Mouse (Mus musculus) MEL (cell line): ENCODE measurements at regions not wholly inside any gene's neighbourhood (a gene's known extent, or its start where the extent isn't known, plus 50 kb on each side); places are given as distances from the start of the nearest gene placed in this dataset.

ENCODE experiments used
- DNase-seq: peaks from one replicate; pipeline ENCODE4 v3.0.0; 2011; ENCODE audit warnings: low read depth, low spot score
- H3K27ac ChIP-seq: 2 replicates; pipeline ENCODE4 v1.5.1; 2012; ENCODE audit warnings: low read depth, mild to moderate bottlenecking, control low read depth, low read length, moderate library complexity; ENCODE audit not compliant: control insufficient read depth
- H3K27me3 ChIP-seq, 2 experiments: fragments of 150-350 bp in 1 of 2; sonication (generic) in 1 of 2; 2 replicates each; pipeline ENCODE4 v1.6.1; 2012; ENCODE audit warnings: low read length in 2 of 2, mild to moderate bottlenecking in 2 of 2, improper control_type of control experiment in 1 of 2, moderate library complexity in 1 of 2; ENCODE audit not compliant: insufficient read depth in 2 of 2, control insufficient read depth in 1 of 2
- H3K36me3 ChIP-seq, 2 experiments: 2 replicates each; pipeline ENCODE4 v1.6.1; 2012 to 2014; ENCODE audit warnings: low read length in 2 of 2, improper control_type of control experiment in 1 of 2, inconsistent platforms in 1 of 2, mild to moderate bottlenecking in 1 of 2; ENCODE audit not compliant: insufficient read depth in 2 of 2, control insufficient read depth in 1 of 2
- H3K4me1 ChIP-seq, 2 experiments: fragments of 150-350 bp in 1 of 2; sonication (generic) in 1 of 2; 2 replicates each; pipeline ENCODE4 v1.6.1; 2012; ENCODE audit warnings: low read length in 2 of 2, improper control_type of control experiment in 1 of 2, mild to moderate bottlenecking in 1 of 2; ENCODE audit not compliant: insufficient read depth in 2 of 2, control insufficient read depth in 1 of 2
- H3K4me3 ChIP-seq, 2 experiments: fragments of 150-350 bp in 1 of 2; sonication (generic) in 1 of 2; 2 replicates each; pipeline ENCODE4 v1.5.1; 2012; ENCODE audit warnings: low read depth in 2 of 2, low read length in 2 of 2, mild to moderate bottlenecking in 2 of 2, moderate library complexity in 2 of 2, control low read depth in 1 of 2, improper control_type of control experiment in 1 of 2; ENCODE audit not compliant: control insufficient read depth in 1 of 2, insufficient read depth in 1 of 2
- H3K79me2 ChIP-seq: 2 replicates; pipeline ENCODE4 v1.6.1; 2012; ENCODE audit warnings: mild to moderate bottlenecking, low read length, moderate library complexity; ENCODE audit not compliant: control insufficient read depth, poor library complexity, insufficient read depth
- H3K9ac ChIP-seq: 2 replicates; pipeline ENCODE4 v1.6.1; 2012; ENCODE audit warnings: low read depth, mild to moderate bottlenecking, control low read depth, low read length, moderate library complexity; ENCODE audit not compliant: control insufficient read depth, poor library complexity, severe bottlenecking
- H3K9me3 ChIP-seq: fragments of 150-350 bp; sonication (generic); replicated peaks from 2 replicates; pipeline ENCODE4 v1.6.1; 2012; ENCODE audit warnings: mild to moderate bottlenecking, low read length, improper control_type of control experiment, moderate library complexity; ENCODE audit not compliant: insufficient read depth
- CHD1 ChIP-seq: IDR thresholded peaks from 2 replicates; pipeline ENCODE4 v1.6.1; 2012; ENCODE audit warnings: low read depth, mild to moderate bottlenecking, inconsistent platforms, low read length, improper control_type of control experiment
- CTCF ChIP-seq, 3 experiments: IDR thresholded peaks in 2 of 3; conservative IDR thresholded peaks in 1 of 3; 2 replicates each; pipeline ENCODE4 v1.5.1; 2011 to 2012; ENCODE audit warnings: low read length in 3 of 3, low read depth in 2 of 3, mild to moderate bottlenecking in 2 of 3, improper control_type of control experiment in 1 of 3, inconsistent platforms in 1 of 3, mixed read lengths in 1 of 3, moderate library complexity in 1 of 3; ENCODE audit not compliant: control insufficient read depth in 1 of 3, insufficient read depth in 1 of 3, poor library complexity in 1 of 3, severe bottlenecking in 1 of 3
- ELF1 ChIP-seq: IDR thresholded peaks from 2 replicates; pipeline ENCODE4 v1.6.1; 2014; ENCODE audit warnings: low read depth, mild to moderate bottlenecking, inconsistent platforms, low read length, improper control_type of control experiment, moderate library complexity
- EP300 ChIP-seq, 2 experiments: IDR thresholded peaks; 2 replicates each; pipeline ENCODE4 v1.6.1; 2011; ENCODE audit warnings: improper control_type of control experiment in 2 of 2, low read length in 2 of 2, low read depth in 1 of 2, mild to moderate bottlenecking in 1 of 2
- GABPA ChIP-seq: IDR thresholded peaks from 2 replicates; pipeline ENCODE4 v1.6.1; 2012; ENCODE audit warnings: low read depth, mild to moderate bottlenecking, inconsistent platforms, low read length, improper control_type of control experiment, moderate library complexity
- GATA1 ChIP-seq: IDR thresholded peaks from 2 replicates; pipeline ENCODE4 v1.6.1; 2011; ENCODE audit warnings: low read depth, low read length, improper control_type of control experiment
- HCFC1 ChIP-seq: IDR thresholded peaks from 2 replicates; pipeline ENCODE4 v1.6.1; 2012; ENCODE audit warnings: low read depth, mild to moderate bottlenecking, inconsistent platforms, low read length, improper control_type of control experiment, moderate library complexity
- KAT2A ChIP-seq: conservative IDR thresholded peaks from 2 replicates; pipeline ENCODE4 v1.6.1; 2012; ENCODE audit warnings: low read depth, low read length, improper control_type of control experiment, inconsistent platforms
- MAFK ChIP-seq: IDR thresholded peaks from 2 replicates; pipeline ENCODE4 v1.6.1; 2011; ENCODE audit warnings: low read depth, mild to moderate bottlenecking, low read length, improper control_type of control experiment, borderline replicate concordance
- MAX ChIP-seq: IDR thresholded peaks from 2 replicates; pipeline ENCODE4 v1.6.1; 2011; ENCODE audit warnings: low read length, improper control_type of control experiment
- MXI1 ChIP-seq: IDR thresholded peaks from 2 replicates; pipeline ENCODE4 v1.6.1; 2011; ENCODE audit warnings: mild to moderate bottlenecking, low read depth, low read length, improper control_type of control experiment
- MYB ChIP-seq: IDR thresholded peaks from 2 replicates; pipeline ENCODE4 v1.6.1; 2011; ENCODE audit warnings: mild to moderate bottlenecking, low read depth, low read length, improper control_type of control experiment
- MYC ChIP-seq: IDR thresholded peaks from 2 replicates; pipeline ENCODE4 v1.6.1; 2011; ENCODE audit warnings: low read depth, mild to moderate bottlenecking, low read length, improper control_type of control experiment, moderate library complexity
- NRF1 ChIP-seq: IDR thresholded peaks from 2 replicates; pipeline ENCODE4 v1.6.1; 2014; ENCODE audit warnings: low read depth, mild to moderate bottlenecking, inconsistent platforms, low read length, improper control_type of control experiment, moderate library complexity; ENCODE audit not compliant: poor library complexity, insufficient read depth, severe bottlenecking
- POLR2A ChIP-seq, 2 experiments: IDR thresholded peaks; 2 replicates each; pipeline ENCODE4 v1.6.1; 2011 to 2012; ENCODE audit warnings: low read length in 2 of 2, mild to moderate bottlenecking in 2 of 2, control low read depth in 1 of 2, improper control_type of control experiment in 1 of 2, low read depth in 1 of 2, moderate library complexity in 1 of 2; ENCODE audit not compliant: control insufficient read depth in 1 of 2, insufficient read depth in 1 of 2, poor library complexity in 1 of 2
- RAD21 ChIP-seq: IDR thresholded peaks from 2 replicates; pipeline ENCODE4 v1.6.1; 2011; ENCODE audit warnings: mild to moderate bottlenecking, low read depth, low read length, improper control_type of control experiment
- TAL1 ChIP-seq: IDR thresholded peaks from 2 replicates; pipeline ENCODE4 v1.6.1; 2012; ENCODE audit warnings: mild to moderate bottlenecking, inconsistent platforms, low read length, moderate library complexity, mixed read lengths
- UBTF ChIP-seq: IDR thresholded peaks from 2 replicates; pipeline ENCODE4 v1.6.1; 2012; ENCODE audit warnings: low read depth, mild to moderate bottlenecking, inconsistent platforms, low read length, improper control_type of control experiment, moderate library complexity, borderline replicate concordance; ENCODE audit not compliant: insufficient read depth
- ZMIZ1 ChIP-seq: IDR thresholded peaks from 2 replicates; pipeline ENCODE4 v1.6.1; 2012; ENCODE audit warnings: low read depth, mild to moderate bottlenecking, inconsistent platforms, low read length, improper control_type of control experiment, moderate library complexity

DNA sequence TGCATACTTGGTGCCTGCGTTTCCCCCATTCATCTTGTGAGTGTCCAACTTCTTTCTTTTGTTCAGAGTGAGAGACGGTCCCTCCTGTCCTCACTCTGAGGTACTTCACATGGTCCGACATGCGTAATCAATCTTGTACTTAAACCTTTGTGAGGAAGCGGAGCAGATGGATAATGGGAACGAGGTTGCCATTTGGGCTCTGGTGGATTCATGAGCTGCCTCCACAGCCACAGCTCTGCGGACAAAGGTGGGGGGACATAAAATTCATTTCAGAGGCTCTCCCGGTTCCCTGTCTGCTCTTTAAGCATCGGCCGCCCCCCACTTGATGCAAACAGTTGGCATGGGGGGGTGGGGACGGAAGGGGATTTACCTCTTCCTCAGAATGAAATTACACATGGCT is 454.7 kb downstream of the Sox2 start:
- Histone ChIP-seq H3K4me1 (no peaks in the 10 kb centered on the region), H3K79me2 (no peaks in the 10 kb centered on the region), H3K27ac (no peak overlapping the region), H3K27me3 (no peaks in the 10 kb centered on the region), H3K4me3 (no peak overlapping the region), H3K9ac (no peak overlapping the region), H3K9me3 (no peaks in the 10 kb centered on the region)
- TF ChIP-seq ELF1 (no peak), RAD21 (no peak), MAFK (no peak), TAL1 (no peak), EP300 (IDR thresholded peaks at IDR 0.05; ENCODE audit: low read depth in 1 of 2, low read length in 2 of 2) (no peak), GATA1 (no peak), UBTF (no peak), MYB (no peak), POLR2A (IDR thresholded peaks at IDR 0.05; ENCODE audit: control insufficient read depth in 1 of 2, insufficient read depth in 1 of 2, low read depth in 1 of 2, low read length in 2 of 2, poor library complexity in 1 of 2) (no peak), NRF1 (no peak)
- TF ChIP-seq, all 39 proteins: peak for 0
- DNase-seq, result no peak
- no peaks in the 10 kb centered on the region for H3K36me3 ChIP-seq

DNA sequence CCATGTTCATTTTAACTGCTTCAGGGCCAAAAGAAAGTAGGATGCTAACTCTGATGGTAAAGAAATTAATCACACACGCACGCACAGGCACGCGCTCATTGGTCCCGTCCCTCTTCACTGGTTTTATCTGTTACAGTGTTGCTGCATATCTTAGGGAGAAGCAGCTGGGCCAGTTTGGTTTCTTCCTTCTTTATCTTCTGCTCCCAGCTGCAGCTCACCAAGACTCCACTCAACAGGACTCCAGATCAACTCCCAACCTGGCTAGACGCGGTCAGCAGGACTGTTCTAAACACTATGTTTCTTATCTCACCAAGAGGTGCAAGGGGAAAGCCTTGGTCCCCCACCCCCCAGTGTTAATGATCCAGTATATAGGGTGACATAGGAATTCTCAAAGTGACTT is 455.9 kb downstream of the Sox2 start:
- no peaks in the 10 kb centered on the region for H3K27me3 ChIP-seq
- no peak overlapping the region for H3K4me3 ChIP-seq
- DNase-seq, result no peak
- H3K36me3 ChIP-seq, result no peaks in the 10 kb centered on the region
- H3K9ac ChIP-seq, result no peak overlapping the region
- H3K9me3 ChIP-seq, result no peaks in the 10 kb centered on the region
- no peaks in the 10 kb centered on the region for H3K79me2 ChIP-seq
- no peaks in the 10 kb centered on the region for H3K4me1 ChIP-seq
- TF ChIP-seq MXI1 (no peak), MAFK (no peak), GABPA (no peak), CHD1 (no peak), HCFC1 (no peak), MYC (no peak), GATA1 (no peak), MAX (no peak), CTCF (IDR thresholded peaks at IDR 0.05 in 2 of 3, conservative IDR thresholded peaks at IDR 0.05 in 1 of 3; ENCODE audit: control insufficient read depth in 1 of 3, insufficient read depth in 1 of 3, low read depth in 2 of 3, low read length in 3 of 3, poor library complexity in 1 of 3, severe bottlenecking in 1 of 3) (no peak), EP300 (IDR thresholded peaks at IDR 0.05; ENCODE audit: low read depth in 1 of 2, low read length in 2 of 2) (no peak), ZMIZ1 (no peak), KAT2A (no peak)
- H3K27ac ChIP-seq, result no peak overlapping the region
